Mouse (Mus musculus): ENCODE measurements around the gene Myo1f. TPM values are rescaled to one million over a fixed set of nuclear protein-coding genes. Genes with fewer than 3 reads are reported as not detected.

The Myo1f gene
- total RNA-seq (2021) (1 to 10 TPM; 1.9 to 3.4 TPM), polyA plus RNA-seq (2012; rRNA removed) (2.5 and 2.7 TPM in 2 replicates)
- long read RNA-seq, partial matches to known transcripts, result 0 of 4 reads
- long read RNA-seq, other reads (novel, unspliced or antisense), result 1 of 4 reads

GRCm38 (mm10) chr17:33555223-33555855 is at the start of gene Myo1f:
Gene Myo1f (plus strand): TSS chr17:33555707.
- peak; percentile 30 for DNase-seq

- DNase-seq, result no peak
These were observed 47.1 kb upstream of the Myo1f start for GRCm38 (mm10) chr17:33508386-33508785.

DNA sequence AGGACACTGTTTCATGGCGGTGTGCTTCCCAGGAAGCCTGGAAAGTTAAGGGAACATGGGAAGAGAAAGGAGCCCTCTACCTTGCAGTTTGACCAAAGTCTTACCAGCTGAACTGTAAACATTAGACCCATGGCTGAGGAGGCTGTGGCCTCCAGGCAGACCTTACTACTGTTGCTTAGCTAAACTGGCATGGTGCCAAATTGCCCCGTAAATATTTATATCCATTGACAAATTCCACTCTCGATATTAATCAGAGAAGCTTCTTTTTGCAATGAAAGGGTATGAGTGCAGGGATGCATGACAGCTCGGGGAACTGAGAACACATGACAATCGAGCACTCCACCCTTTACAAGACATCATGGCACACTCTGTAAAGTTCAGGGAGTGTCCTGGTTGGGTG is 45.3 kb upstream of the Myo1f start:
- no peak for DNase-seq

- DNase-seq, result no peak
These were observed 42.8 kb upstream of the Myo1f start for GRCm38 (mm10) chr17:33512441-33513415.

- DNase-seq, result no peak
These were observed 41.6 kb upstream of the Myo1f start for GRCm38 (mm10) chr17:33513874-33514273.

GRCm38 (mm10) chr17:33520366-33520765 is 35.1 kb upstream of the Myo1f start:
- no peak for DNase-seq

DNA sequence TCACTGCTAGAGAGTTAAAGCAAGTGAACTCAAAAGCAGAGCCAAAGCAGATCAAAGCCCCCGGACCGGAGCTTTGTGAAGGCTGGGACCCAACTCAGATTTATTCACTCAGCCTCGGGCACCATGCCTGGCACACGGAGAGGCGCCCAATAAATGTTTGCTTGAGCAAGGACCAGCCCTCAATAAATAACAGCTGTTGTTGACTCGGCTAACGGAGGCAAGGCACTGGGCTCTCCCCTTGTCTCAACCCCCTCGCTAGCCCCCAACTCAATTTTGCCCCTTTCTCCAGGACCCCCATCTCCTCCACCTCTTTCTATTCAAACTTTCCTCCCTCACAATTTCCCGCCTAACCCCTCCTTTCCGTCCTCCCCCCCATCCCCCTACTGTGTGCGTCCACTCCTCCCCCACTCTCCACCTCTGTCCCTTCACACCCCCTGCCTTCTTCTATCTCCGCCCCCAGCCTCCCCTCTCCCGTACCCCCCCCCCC is 32.0 kb upstream of the Myo1f start:
- peak; percentile 43 for DNase-seq

DNA sequence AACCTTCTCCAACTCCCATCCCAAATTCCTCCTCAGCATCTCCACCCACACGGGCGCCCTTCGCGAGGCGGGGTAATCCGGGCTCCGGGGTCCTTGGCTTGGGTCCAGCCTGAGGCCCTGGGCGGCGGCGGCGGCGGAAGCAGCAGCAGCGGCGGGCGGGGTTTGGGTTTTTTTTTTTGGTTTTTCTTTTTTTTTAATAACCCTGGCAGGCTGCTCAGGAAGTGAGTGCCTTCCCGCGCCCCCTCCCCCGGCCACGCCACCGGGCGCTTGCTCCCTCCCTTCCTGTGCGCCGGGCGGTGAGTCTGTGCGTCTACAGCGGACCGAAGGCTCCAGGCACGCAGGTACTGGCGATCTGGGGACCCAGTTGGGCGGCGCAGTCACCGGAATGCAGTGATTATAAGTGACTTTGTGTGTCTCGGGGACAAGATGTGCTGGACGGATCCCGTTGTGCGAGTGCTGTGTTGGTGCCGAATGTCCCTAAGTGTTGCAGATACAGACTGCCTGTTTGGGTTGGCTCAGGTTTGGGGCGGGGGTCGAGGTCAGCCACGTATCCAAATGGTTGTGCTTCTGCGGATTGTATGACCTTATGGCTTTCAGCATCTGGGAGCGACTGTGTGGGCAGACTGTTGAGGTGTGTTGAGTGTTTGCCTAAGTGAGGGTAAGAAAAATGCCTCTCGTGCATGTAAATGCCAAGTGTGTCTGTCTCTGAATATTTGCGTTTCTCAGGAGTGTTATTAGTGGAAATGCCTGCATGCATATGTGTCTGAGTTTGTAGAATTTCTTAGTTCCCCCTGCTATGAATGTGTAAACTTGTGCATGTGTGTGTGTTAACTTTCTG is 31.4 kb upstream of the Myo1f start, which contains the start of gene Adamts10:
Gene Adamts10, plus strand, starts transcription at position 287 of the 838 bp plus-strand sequence.
- peak; percentile 86 for DNase-seq

- DNase-seq, result no peak
These were observed 30.6 kb upstream of the Myo1f start for GRCm38 (mm10) chr17:33524806-33525373.

DNA sequence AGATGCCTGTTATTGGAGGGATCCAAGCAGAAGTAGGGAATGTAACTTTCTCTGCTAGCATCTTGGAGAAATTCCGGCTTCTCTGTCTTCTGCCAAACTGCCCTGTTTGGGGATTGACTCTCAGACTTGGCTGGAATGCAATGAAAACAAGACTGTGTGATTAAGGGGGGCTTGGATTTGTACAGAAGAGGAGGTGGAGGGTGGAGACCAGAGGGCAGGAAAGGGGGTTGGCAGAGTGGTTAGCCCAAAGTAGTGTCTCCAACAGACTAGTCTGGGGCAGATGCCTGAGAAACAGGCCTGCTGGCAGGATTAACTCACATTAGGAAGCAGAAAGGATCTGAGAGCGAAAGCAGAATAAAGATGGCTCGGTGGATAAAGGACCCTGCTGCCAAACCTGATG is 29.0 kb upstream of the Myo1f start:
- no peak for DNase-seq

DNA sequence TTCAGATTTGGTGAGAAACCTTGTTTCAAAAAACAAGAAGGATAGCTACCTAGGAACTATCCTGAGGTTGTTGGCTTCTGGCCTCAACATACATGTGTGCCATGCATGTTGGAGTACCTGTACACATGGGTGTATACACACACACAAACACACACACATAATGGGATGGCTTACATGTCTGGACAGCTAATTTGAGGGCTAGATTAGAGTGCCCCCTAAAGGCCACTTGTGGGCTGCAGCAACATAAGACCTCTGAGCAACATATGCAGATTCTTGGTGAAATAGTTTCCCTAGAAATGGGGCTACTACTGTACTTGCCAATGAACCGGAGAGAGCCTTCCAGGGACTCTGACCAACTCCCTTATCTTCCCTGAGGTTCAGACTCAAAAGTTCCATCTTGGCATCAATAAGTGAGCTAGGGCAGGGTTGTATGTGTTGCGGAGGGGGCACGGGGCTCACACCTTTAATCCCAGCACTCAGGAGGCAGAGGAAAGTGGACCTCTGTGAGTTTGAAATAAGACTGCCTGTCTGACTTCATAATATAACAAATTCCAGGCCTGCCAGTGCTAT is 16.3 kb upstream of the Myo1f start:
- DNase-seq, result peak; percentile 53

DNA sequence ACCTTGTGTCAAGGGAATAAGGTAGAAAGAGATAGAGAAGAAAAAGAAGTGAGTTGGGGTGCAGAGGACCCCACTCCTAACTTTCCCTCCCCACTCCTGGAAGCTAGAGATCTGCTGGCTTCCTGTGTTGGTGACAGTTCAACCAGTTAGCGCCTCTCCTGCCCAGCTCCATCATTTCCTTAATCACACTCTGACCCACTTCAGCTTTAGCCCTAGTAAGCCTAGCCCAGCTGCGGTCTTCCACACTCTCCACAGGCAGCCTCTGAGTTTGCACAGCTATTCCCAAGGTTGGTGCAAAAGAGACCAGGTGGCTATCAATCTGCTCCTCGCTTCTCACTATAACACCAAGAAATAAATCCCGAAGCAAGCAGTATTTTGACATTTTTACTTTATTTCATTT is 15.6 kb upstream of the Myo1f start:
- DNase-seq, result no peak

DNA sequence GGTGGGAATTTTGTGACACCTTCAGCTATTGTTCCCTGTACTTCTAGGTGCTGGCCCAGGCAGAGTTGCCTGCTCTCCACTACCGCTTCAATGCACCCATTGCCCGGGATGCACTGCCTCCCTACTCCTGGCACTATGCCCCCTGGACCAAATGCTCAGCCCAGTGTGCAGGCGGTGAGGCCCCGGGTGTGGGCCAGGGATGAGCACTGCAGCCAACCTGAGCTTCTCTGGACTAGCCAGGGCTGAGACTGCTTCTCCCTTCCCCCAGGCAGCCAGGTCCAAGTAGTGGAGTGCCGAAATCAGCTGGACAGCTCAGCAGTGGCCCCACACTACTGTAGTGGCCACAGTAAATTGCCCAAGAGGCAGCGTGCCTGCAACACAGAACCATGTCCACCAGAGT is 6.3 kb upstream of the Myo1f start:
- no peak for DNase-seq

- DNase-seq, result no peak
These were observed 5.1 kb upstream of the Myo1f start for GRCm38 (mm10) chr17:33550388-33550787.

- DNase-seq, result no peak
These were observed 3.4 kb upstream of the Myo1f start for GRCm38 (mm10) chr17:33552113-33552512.

DNA sequence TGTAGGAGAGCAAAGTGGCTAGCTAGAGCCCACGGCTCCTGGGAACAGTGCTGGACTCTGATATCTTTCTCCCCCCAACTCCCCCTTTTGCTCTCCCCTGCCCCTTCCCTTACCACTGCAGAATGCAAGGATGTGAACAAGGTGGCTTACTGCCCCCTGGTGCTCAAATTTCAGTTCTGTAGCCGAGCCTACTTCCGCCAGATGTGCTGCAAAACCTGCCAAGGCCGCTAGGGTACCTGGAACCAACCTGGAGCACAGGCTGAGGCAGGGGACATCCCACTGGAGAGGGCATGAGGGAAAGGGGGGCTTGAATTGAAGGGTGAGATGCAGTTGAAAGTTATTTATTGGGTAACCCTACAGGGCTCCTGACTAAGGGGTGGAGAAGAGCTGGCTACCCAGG is 2.5 kb upstream of the Myo1f start:
- no peak for DNase-seq

DNA sequence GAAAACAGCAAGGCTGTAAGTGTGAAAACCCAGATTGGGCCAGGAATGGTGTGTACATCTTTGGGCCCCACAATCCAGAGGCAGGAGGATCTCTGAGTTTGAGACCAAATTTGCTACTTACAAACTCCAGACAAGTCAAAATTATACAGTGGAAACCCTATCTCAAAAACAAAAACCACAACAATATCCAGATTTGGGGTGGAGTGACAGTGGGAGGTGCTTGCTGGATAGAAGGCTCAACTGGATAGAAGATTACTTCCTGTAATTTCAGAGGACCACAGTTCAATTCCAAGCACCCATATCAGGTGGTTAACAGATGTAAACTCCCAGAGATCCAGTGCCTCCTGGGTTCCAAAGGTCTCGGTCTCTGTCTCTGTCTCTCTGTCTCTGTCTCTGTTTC is 971 bp upstream of the Myo1f start:
- no peak for DNase-seq

- DNase-seq, result no peak
These were observed 2.4 kb downstream of the Myo1f start for GRCm38 (mm10) chr17:33557922-33558321.

DNA sequence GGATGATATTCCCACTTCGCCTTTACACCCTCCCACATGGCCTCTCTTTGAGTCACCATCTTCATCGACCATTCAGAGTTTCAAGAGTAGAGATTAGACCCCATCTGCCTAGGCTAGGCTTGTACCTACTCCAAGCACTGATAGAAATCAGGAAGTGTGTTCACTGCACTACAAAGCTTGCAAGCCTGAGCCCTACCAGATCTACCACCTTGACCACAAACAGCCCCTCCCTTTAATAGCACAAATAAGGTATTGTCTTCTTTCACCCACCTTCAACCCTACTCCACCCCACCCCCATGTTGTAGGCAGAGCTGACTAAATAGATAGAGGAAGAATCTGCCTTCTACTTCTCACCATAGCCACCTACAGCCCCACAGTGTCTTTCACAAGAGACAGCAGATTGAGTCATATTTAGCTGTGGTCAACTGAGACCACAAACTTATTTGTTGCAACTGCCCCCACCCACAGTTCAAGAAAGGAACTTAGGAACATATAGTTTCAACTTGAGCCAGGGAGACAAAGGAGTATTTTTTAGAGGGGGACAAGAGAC is 8.1 kb downstream of the Myo1f start:
- no peak for DNase-seq

- DNase-seq, result no peak
These were observed 9.1 kb downstream of the Myo1f start for GRCm38 (mm10) chr17:33564599-33564998.

DNA sequence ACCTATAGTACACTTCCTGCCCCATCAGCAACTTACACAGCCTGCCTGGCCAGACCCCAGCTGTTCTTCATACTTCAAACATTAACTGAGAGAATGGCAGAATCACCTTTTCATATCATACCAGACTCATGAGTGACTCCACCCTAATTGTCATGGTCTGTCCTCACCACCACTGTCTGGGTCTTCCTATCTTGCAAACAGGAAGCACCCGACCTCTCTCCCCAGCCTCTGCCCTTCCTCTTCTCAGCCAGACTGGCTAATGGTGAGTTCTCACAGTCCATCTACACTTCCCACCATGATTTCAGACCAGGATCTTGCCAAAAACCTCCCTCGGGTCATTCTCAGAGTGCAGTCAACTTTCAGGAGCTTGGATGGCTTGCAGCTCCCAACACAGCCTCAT is 10.7 kb downstream of the Myo1f start:
- DNase-seq, result no peak

Data from adrenal gland, adult 2 months (tissue).